Mouse (Mus musculus) NIH3T3 (cell line): Measurements from ENCODE around the gene Usp10.

ENCODE experiments used
- DNase-seq: peaks from one replicate; pipeline ENCODE4 v3.0.0-alpha.2; 2012; ENCODE audit warnings: low read depth

The Usp10 gene

DNA sequence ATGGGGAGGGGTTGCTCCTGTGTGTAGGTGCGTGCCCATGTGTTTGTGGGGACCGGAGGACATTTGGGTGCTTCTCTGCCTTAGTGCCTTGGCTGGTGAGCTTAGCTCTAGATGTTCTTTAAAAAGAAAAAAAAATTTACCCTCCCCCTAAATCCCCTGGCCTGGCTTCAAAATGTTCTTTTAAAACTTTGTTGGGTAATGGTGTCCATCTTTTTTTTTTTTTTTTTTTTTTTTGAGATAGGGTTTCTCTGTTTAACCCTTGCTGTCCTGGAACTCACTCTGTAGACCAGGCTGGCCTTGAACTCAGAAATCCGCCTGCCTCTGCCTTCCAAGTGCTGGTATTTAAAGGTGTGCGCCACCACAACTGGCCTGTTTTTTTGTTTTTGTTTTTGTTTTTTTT lies 5.1 kb downstream of the Usp10 start:
- no peak for DNase-seq

DNA sequence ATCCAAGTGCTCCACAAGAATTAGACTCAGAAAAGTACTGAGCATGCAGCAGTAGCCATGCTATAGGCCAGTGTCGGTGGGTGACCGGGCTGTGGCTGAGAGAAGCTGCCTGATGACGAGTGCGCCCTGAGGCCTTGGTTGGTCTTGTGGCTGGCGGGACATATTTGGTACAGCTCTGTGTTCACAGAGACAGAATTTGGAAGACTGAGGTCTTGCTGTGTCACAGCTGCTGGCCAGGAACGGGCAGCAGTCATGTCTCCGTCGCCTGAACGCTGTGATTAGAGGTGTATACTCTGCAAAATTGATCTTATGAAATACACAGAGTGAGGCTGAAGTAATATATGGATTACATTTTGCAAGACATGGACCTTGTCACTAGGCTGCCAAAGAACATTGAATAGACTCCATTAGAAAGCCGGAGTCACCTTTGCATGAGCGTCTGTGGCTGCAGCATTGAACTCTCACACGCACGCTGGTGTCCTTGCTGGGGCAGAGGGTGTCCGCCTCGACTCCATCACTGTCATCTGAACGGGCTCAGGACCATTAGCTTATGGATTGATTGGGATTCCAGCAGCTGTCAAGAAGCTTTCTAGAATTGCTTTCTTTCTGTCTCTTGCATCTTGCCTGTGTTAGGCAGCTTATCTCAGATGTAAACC lies 6.2 kb downstream of the Usp10 start:
- no peak for DNase-seq

GRCm38 (mm10) chr8:119917415-119917814 lies 7.3 kb downstream of the Usp10 start:
- no peak for DNase-seq

DNA sequence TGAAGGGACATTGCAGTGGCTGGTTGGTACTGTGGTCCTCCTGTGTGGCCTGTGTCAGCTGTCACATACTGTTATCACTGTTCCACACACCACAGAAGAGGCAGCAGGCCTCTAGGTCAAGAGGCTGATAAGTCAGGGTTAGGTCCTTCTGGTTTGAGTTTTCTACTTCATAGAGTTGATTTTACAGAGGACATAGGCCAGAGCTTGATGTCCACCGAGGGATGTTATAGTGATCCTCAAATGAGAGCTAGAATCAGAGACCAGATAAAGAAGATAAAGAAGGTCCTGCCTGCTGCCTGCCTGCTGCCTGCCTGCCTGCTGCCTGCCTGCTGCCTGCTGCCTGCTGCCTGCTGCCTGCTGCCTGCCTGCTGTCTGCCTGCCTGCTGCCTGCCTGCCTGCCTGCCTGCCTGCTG lies 8.0 kb downstream of the Usp10 start:
- no peak for DNase-seq

- DNase-seq, result no peak
These were observed 13.1 kb downstream of the Usp10 start for GRCm38 (mm10) chr8:119923259-119923658.

GRCm38 (mm10) chr8:119925428-119925827 lies 15.3 kb downstream of the Usp10 start:
- DNase-seq, result no peak

- DNase-seq, result peak; percentile 42
These were observed 16.3 kb downstream of the Usp10 start for GRCm38 (mm10) chr8:119926474-119926873.

DNA sequence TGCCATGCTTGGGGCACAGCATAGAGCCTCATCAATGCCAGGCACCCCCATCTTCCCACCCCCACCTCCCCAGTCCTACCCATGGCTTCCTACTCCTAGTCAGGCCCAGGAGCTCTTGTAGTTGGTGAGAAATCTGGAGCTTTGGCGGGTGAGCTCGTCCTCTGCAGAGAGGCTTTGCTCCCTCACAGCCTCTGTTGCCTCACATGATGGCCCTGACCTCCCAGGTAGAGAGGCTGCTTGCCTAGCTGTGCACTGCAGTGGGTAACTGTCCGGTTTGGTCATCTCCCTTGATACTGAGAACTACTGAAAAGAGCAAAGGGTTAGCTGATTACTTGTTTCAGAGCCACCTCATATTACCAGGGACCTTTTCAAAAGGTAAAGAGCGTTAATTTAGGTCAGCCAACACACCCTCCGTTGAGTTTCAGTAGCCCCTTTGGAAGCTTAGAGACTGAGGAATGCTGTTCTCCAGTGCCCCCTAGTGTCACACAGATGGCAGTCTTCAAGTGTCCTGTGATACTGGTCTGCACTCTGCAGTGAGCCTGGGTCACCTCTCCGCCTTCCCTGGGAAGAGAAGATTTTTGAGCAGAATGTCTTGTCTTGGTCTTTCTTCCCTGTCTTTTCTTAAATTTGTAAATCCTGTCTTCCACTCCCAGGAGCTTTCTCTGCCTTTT lies 17.4 kb downstream of the Usp10 start:
- DNase-seq, result peak; percentile 53

GRCm38 (mm10) chr8:119931317-119931716 lies 21.2 kb downstream of the Usp10 start:
- DNase-seq, result no peak

DNA sequence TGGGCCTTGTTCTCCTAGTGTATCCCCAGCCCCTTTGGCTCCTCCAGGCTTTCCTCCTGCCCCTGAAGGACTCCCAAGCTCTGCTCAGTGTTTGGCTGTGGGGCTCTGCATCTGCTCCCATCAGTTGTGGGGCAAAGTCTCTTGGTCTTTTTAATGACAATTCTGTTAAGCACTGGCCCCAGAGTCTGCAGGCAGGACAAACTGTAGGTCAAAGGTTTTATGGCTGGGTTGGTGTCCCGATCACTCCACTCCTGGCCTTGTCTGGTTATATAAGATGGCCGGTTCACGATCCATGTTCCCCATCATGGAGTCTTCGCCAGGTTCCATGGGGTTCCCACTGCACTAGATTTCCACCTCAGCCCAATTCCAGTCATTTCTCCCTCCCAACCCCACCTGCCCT lies 23.5 kb downstream of the Usp10 start:
- no peak for DNase-seq

- peak; percentile 20 for DNase-seq
These were observed 25.4 kb downstream of the Usp10 start for GRCm38 (mm10) chr8:119935541-119935940.

DNA sequence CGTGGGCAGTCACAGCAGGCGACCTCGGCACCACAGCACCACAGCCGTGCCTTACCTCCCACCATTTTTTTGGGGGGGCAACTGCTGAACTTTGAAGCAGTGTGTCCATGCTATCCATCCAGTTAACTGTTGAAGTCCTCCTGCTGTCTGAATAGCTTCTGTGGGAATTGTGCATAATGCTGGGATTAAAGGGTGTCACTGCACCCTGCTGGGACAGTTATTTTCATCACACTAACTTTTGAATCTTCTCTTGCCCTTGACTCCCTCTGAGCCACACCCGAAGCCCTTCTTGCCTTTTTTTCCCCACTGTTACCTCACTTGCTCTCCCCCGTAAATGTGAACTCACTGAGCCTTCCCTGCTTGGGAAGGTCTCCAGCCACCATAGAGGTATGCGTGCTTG lies 28.3 kb downstream of the Usp10 start:
- no peak for DNase-seq

- peak; percentile 13 for DNase-seq
These were observed 29.2 kb downstream of the Usp10 start for GRCm38 (mm10) chr8:119939336-119939735.

DNA sequence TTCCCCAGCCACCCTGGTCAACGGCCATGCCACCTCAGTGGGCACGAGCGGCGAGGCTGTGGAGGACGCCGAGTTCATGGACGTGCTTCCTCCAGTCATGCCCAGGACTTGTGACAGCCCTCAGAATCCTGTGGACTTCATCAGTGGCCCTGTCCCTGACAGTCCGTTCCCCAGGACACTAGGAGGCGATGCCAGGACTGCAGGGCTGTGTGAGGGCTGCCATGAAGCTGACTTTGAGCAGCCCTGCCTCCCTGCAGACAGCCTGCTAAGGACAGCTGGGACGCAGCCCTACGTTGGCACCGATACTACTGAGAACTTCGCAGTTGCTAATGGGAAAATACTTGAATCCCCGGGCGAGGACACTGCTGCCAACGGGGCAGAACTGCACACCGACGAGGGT lies 31.3 kb downstream of the Usp10 start:
- no peak for DNase-seq

GRCm38 (mm10) chr8:119943616-119944015 lies 33.5 kb downstream of the Usp10 start:
- no peak for DNase-seq

- peak; percentile 88 for DNase-seq
These were observed 34.1 kb downstream of the Usp10 start for GRCm38 (mm10) chr8:119944096-119944811.

GRCm38 (mm10) chr8:119946326-119946865 lies 36.2 kb downstream of the Usp10 start:
- DNase-seq, result no peak

DNA sequence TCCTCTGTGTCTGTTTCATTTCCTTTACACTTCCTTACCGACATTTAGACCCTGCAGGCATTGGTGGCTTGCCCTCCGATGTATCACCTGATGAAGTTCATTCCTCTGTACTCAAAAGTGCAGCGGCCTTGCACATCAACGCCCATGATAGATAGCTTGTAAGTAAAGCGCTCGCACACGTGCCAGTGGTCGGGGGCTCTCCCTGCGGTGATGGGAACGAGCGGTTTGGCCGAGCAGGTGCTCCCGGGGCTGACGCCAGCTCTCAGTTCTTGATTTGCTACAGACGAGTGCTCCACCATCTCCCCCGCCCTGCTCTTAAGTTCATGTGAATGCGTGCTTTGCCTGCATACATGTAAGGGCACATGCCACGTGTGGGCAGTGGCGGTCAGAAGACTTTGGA lies 37.5 kb downstream of the Usp10 start:
- no peak for DNase-seq

DNA sequence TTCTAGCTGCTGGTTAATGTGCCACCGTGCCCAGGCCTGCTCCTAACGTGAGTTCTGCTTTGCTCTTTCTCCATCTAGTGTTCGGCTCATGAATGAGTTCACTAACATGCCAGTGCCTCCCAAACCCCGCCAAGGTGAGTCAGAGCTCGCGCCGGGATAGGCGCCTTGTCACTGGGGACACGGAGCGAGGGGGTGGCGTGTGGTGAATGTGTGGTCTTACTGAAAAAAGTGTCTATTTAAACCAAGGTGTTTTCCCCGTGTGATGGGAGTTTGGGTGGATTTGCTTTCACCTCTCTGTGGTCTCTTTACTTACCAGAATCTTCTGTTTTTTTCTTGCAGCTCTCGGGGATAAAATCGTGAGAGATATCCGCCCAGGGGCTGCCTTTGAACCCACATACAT lies 38.2 kb downstream of the Usp10 start:
- no peak for DNase-seq

DNA sequence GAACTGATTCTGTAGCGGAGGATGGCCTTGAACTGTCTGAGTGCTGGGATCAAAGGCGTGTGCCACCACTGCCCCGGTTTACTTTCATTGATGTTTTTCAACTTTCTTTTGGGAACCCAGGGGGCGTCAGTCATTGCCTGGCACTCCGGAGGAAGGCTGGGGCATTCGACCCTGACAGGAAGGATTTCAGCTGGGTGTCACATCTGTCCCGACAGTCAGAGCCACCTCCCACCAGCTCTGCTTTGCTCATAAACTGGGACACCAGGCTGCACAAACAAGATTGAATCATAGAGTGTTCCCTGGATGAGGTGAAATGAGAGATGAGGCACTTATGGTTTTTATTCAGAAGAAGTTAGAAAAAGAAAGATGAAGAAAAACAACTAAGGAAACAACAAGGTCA lies 42.1 kb downstream of the Usp10 start:
- DNase-seq, result no peak

DNA sequence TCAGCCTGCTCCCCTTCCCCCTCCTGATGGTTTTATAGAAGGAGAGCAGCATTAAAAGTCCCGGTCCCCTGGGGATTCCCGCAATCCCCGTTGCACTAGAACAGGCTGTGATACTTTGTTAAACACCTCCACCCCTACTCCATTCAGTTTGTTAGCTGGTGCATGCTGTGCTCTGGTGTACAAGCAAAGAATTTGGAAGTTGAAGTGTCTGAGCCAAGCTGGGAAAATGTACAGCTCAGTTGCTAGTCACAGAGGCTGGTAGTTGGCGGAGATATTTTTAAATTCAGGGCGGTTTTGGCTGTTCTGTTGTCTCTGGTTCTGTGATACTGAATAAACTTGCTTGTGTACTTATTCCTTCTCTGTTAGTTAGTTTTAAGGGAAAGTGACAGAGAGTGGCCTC lies 42.6 kb downstream of the Usp10 start:
- no peak for DNase-seq

DNA sequence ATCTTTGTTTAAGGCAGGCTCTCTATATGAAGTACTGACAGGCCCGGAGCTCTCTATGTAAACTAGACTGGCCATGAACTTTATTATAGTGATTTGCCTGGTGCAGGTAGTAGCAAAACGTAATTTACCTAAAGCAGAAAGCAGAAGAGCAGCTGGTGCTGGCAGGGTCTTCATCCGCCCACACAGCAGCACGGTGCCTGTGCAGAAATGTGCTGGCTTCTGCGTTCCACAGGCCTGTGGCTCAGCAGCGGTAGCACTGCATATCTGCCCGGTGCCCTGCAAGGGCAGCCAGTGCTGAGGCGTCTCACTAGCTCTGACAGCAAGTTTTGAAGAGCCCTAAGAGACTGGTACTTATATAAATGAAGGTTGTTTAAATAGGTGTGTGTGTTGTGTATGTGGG lies 45.2 kb downstream of the Usp10 start:
- DNase-seq, result no peak

GRCm38 (mm10) chr8:119958076-119958475 lies 47.9 kb downstream of the Usp10 start:
- DNase-seq, result no peak
